Mouse (Mus musculus) forebrain, embryonic 16.5 days (tissue): ENCODE data around the gene Map2k3. TPM values are rescaled to one million over a fixed set of nuclear protein-coding genes. Genes with fewer than 3 reads are reported as not detected.
A peak's percentile ranks its signal among the peaks of the same experiment; 100 is the strongest.

Source experiments
- ATAC-seq: fragments of 200-750 bp; cut with Nextera tagmentation; 2 replicates; pipeline ENCODE4 v1.8.0; 2017; ENCODE audit warnings: mild to moderate bottlenecking, moderate library complexity
- H3K27ac ChIP-seq: fragments of 300-500 bp; sonication (generic); 2 replicates; pipeline ENCODE4 v1.5.1; 2014; ENCODE audit warnings: low read length, control low read depth
- H3K27me3 ChIP-seq: fragments of 300-500 bp; sonication (generic); replicated peaks from 2 replicates; pipeline ENCODE4 v1.6.1; 2014; ENCODE audit warnings: low read length; ENCODE audit not compliant: control insufficient read depth, insufficient read depth
- H3K36me3 ChIP-seq: fragments of 300-500 bp; sonication (generic); 2 replicates; pipeline ENCODE4 v1.6.1; 2014; ENCODE audit not compliant: control insufficient read depth, insufficient read depth
- H3K4me1 ChIP-seq: fragments of 300-500 bp; sonication (generic); replicated peaks from 2 replicates; pipeline ENCODE4 v1.6.1; 2014; ENCODE audit warnings: low read length; ENCODE audit not compliant: control insufficient read depth, insufficient read depth
- H3K4me2 ChIP-seq: fragments of 300-500 bp; sonication (generic); 2 replicates; pipeline ENCODE4 v1.6.1; 2014; ENCODE audit warnings: mild to moderate bottlenecking, low read length, control low read depth
- H3K4me3 ChIP-seq: fragments of 300-500 bp; sonication (generic); replicated peaks from 2 replicates; pipeline ENCODE4 v1.5.1; 2014; ENCODE audit warnings: mild to moderate bottlenecking, low read length, control low read depth
- H3K9ac ChIP-seq: fragments of 300-500 bp; sonication (generic); replicated peaks from 2 replicates; pipeline ENCODE4 v1.6.1; 2014; ENCODE audit warnings: low read depth, low read length, control low read depth
- H3K9me3 ChIP-seq: fragments of 300-500 bp; sonication (generic); 2 replicates; pipeline ENCODE4 v1.6.1; 2016; ENCODE audit warnings: low read length; ENCODE audit not compliant: control insufficient read depth
- WGBS: fragments of 180-500 bp; shearing (Covaris S2); extraction: QIAGEN DNeasy Blood & Tissue Kit; methylation state at CpG from one replicate; pipeline ENCODE4 v1.1.7; 2014; 5-methylcytosine and 5-hydroxymethylcytosine counted together
- polyA plus RNA-seq: library from polyadenylated mRNA; unstranded; fragments of >200 nt; fragmentation: Nextera tagmentation; extraction: Ambion mirVana; gene quantifications from 2 replicates; pipeline ENCODE4 v1.2.1, GENCODE M21; 2015

The Map2k3 gene
- polyA plus RNA-seq, 1 experiment from 2014 or later, result 33.6 TPM

- Histone ChIP-seq H3K36me3 (no peaks in the 10 kb centered on the region), H3K4me3 (no peak overlapping the region), H3K27ac (no peak overlapping the region), H3K4me1 (no peaks in the 10 kb centered on the region), H3K27me3 (no peaks in the 10 kb centered on the region), H3K4me2 (no peak overlapping the region), H3K9me3 (0 out of 2 replicates have a peak, but pooled peaks cover 2% of the 10 kb centered on the region), H3K9ac (no peak overlapping the region)
- 47% methylated on average over 6 of the region's 6 CpGs for WGBS
- ATAC-seq, result no peak
Measured at GRCm38 (mm10) chr11:60966974-60967373, 35.1 kb downstream of the Map2k3 start.

DNA sequence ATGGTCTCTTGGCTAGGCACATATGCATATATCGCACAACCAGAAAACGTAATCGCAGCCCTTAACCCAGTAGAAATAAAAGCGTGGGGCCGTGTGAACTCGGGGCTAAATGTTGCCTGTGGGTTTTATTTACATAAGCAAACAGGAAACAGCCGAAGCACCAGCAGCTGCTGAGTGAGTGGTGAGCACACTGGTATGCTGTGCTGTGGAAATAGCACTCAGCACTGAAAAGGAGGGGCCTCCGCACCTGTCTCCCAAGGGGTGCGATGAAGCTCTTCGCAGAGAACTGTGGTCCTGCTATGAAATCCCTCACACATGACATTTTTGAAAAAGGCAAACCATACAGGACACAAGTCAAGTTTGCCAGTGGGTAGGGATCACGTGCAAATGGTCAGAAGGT is 43.3 kb downstream of the Map2k3 start:
- no peak overlapping the region for H3K27ac ChIP-seq
- no peaks in the 10 kb centered on the region for H3K36me3 ChIP-seq
- ATAC-seq, result no peak
- no peaks in the 10 kb centered on the region for H3K27me3 ChIP-seq
- no peak overlapping the region for H3K4me2 ChIP-seq
- no peak overlapping the region for H3K4me3 ChIP-seq
- H3K9ac ChIP-seq, result no peak overlapping the region
- WGBS, result 87% methylated on average over 11 of the region's 11 CpGs
- H3K4me1 ChIP-seq, result no peaks in the 10 kb centered on the region
- no peaks in the 10 kb centered on the region for H3K9me3 ChIP-seq

- no peaks in the 10 kb centered on the region for H3K36me3 ChIP-seq
- ATAC-seq, result no peak
Measured at GRCm38 (mm10) chr11:60976234-60976633, 44.4 kb downstream of the Map2k3 start.

GRCm38 (mm10) chr11:60976742-60977141 is 44.9 kb downstream of the Map2k3 start:
- H3K27ac ChIP-seq, result no peak overlapping the region
- no peak overlapping the region for H3K4me2 ChIP-seq
- no peak overlapping the region for H3K4me3 ChIP-seq
- no peaks in the 10 kb centered on the region for H3K4me1 ChIP-seq
- H3K27me3 ChIP-seq, result no peaks in the 10 kb centered on the region
- H3K9ac ChIP-seq, result no peak overlapping the region
- no peak for ATAC-seq
- H3K9me3 ChIP-seq, result no peaks in the 10 kb centered on the region
- 5% methylated on average over 8 of the region's 8 CpGs for WGBS
- H3K36me3 ChIP-seq, result no peaks in the 10 kb centered on the region

More at GRCm38 (mm10) chr11:60976234-60976633, 44.4 kb downstream of the Map2k3 start:
- Histone ChIP-seq H3K4me1 (no peaks in the 10 kb centered on the region), H3K27ac (no peak overlapping the region), H3K9ac (no peak overlapping the region), H3K9me3 (no peaks in the 10 kb centered on the region), H3K4me3 (no peak overlapping the region), H3K27me3 (no peaks in the 10 kb centered on the region), H3K4me2 (no peak overlapping the region)
- 64% methylated on average over 2 of the region's 2 CpGs for WGBS

DNA sequence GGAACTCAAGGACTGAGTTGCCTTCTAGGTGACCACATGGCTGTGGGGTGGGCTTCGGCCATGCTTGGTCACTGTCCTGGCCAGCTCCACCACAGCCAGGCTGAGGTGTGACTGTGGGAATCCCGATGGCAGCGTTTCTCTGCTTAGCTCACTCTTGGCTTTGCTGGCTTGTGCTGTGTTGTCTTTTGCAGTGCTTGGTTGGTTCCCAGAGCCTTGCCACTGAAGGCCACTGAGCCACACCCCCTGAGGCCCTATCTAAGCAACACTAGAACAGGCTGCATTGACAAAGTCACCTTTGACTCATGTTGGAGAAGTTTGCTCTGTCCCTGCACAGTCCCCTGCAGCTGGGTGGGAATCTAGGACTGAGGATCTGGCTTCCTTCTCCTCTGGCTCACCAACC is 45.3 kb downstream of the Map2k3 start:
- H3K27ac ChIP-seq, result no peak overlapping the region
- no peaks in the 10 kb centered on the region for H3K9me3 ChIP-seq
- H3K27me3 ChIP-seq, result no peaks in the 10 kb centered on the region
- H3K36me3 ChIP-seq, result no peaks in the 10 kb centered on the region
- ATAC-seq, result no peak
- H3K9ac ChIP-seq, result no peak overlapping the region
- no peak overlapping the region for H3K4me2 ChIP-seq
- no peak overlapping the region for H3K4me3 ChIP-seq
- WGBS, result 40% methylated on average over 3 of the region's 3 CpGs
- no peaks in the 10 kb centered on the region for H3K4me1 ChIP-seq

DNA sequence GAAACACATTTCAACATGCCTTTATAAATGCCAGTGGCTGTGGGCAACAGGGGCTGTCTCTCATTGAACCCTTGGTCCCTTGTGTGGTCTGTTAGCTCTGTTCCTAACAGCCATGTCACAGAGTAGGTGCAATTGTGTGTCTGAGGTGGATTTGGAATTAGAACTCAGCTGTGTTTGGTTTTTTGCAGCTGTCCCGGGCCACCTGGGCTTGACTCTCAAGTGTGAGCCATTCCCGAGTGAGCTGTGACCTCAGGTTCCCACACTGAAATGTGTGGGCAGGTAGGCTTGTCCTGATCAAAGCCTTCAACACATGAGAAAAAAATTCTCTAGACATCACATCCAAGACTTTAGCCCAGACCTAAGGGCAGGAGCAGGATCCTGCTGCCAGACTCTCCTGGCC is 46.8 kb downstream of the Map2k3 start:
- H3K9me3 ChIP-seq, result no peaks in the 10 kb centered on the region
- no peak overlapping the region for H3K9ac ChIP-seq
- H3K27me3 ChIP-seq, result no peaks in the 10 kb centered on the region
- 84% methylated on average over 2 of the region's 2 CpGs for whole genome bisulfite sequencing
- no peak overlapping the region for H3K27ac ChIP-seq
- no peak overlapping the region for H3K4me3 ChIP-seq
- no peaks in the 10 kb centered on the region for H3K36me3 ChIP-seq
- H3K4me1 ChIP-seq, result no peaks in the 10 kb centered on the region
- no peak overlapping the region for H3K4me2 ChIP-seq
- ATAC-seq, result no peak

DNA sequence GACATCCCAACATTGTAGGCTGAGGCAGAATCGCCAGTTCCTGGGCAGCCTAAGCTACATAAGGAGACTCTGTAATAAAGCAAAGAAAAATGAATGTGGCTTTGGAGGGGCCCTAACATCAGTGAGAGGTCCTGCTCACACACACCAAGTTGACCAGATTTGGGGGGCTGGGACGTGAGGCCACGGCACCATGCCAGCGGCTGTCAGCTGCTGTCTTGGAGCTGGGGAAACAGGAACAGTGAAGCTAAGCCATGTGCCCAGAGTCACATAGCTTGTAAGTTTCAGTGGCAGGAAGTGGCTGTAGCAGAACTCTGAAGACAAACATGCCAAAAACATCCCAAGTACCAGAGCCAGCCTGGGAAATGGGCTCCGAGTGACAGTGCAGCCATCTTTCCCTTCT is 48.0 kb downstream of the Map2k3 start:
- Histone ChIP-seq H3K9me3 (no peaks in the 10 kb centered on the region), H3K27me3 (no peaks in the 10 kb centered on the region), H3K9ac (no peak overlapping the region), H3K27ac (no peak overlapping the region), H3K4me2 (no peak overlapping the region), H3K4me1 (no peaks in the 10 kb centered on the region), H3K4me3 (no peak overlapping the region), H3K36me3 (no peaks in the 10 kb centered on the region)
- 94% methylated on average over 5 of the region's 5 CpGs for WGBS
- ATAC-seq, result no peak

DNA sequence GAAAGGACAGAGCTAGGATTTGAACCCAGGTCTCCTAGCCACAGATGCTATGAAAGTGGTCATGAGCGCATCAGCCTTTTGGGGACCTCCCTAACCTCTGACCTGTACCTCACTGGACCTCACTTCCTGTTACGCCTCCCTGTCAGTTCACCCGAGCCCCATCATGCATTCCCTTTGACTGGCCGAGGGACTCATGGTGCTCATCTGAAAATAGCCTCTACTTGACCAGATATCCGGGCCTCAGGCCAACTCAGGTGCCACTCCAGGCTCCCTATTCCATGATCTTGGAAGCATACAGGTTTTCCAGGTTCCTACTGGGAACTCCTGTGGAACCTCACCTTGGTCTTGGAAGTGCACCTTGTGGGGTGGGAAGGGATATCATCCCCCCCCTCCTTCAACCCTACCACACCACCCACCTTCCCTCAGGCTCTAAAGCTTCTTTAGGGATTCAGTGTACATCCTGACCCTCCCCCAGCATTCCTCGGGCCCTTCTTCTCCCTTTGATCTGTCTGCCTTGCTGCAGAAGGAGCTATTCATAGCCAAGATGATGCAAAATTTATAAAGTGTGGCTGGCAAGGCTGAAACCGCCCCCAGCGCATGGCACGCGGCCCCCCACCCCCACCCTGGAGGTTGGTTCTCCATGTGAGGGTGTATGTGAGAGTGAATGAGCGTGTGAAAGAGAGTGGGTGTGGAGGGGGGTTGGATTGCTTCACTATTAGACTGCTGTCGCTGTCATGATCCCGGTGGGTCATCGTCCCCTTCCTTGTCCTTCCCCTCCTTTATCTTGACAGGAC is 50.1 kb downstream of the Map2k3 start:
- Histone ChIP-seq H3K4me2 (no peak overlapping the region), H3K27me3 (no peaks in the 10 kb centered on the region), H3K4me1 (no peaks in the 10 kb centered on the region), H3K9me3 (no peaks in the 10 kb centered on the region), H3K4me3 (no peak overlapping the region), H3K36me3 (no peaks in the 10 kb centered on the region), H3K9ac (no peak overlapping the region), H3K27ac (no peak overlapping the region)
- WGBS, result 70% methylated on average over 14 of the region's 14 CpGs
- no peak for ATAC-seq

GRCm38 (mm10) chr11:60984912-60985558 is 53.2 kb downstream of the Map2k3 start:
- 49% methylated on average over 13 of the region's 13 CpGs for WGBS
- no peak overlapping the region for H3K9ac ChIP-seq
- H3K4me2 ChIP-seq, result no peak overlapping the region
- H3K27ac ChIP-seq, result no peak overlapping the region
- no peak overlapping the region for H3K4me3 ChIP-seq
- peak; percentile 74 for ATAC-seq
- H3K36me3 ChIP-seq, result no peaks in the 10 kb centered on the region
- H3K4me1 ChIP-seq, result no peaks in the 10 kb centered on the region
- no peaks in the 10 kb centered on the region for H3K27me3 ChIP-seq
- H3K9me3 ChIP-seq, result 0 out of 2 replicates have a peak, but pooled peaks cover 2% of the 10 kb centered on the region
